Mouse (Mus musculus) telencephalon, adult 2 months (tissue): Measurements from ENCODE around the gene 4930524B15Rik.
"Not testable (repeated sequence)": the region's sequence is repeated elsewhere in the genome, so short reads cannot be mapped to it uniquely, and the experiment has no call there.

ENCODE experiments used
- DNase-seq: peaks from one replicate; pipeline ENCODE4 v3.0.0-alpha.2; 2011; ENCODE audit warnings: low read depth, low spot score

Gene 4930524B15Rik

GRCm38 (mm10) chr11:31983249-31983648 is 17.9 kb downstream of the 4930524B15Rik start:
- DNase-seq: no peak

GRCm38 (mm10) chr11:31984786-31985185 is 19.4 kb downstream of the 4930524B15Rik start:
- no peak for DNase-seq

GRCm38 (mm10) chr11:31992535-31992934 is 27.1 kb downstream of the 4930524B15Rik start:
- DNase-seq: no peak

GRCm38 (mm10) chr11:31999716-32000115 is 34.3 kb downstream of the 4930524B15Rik start:
- DNase-seq: no peak

GRCm38 (mm10) chr11:32000281-32000680 is 34.9 kb downstream of the 4930524B15Rik start, which contains the start of gene Nsg2:
Gene Nsg2, plus strand, starts transcription at chr11:32000463.
- DNase-seq: peak; percentile 86

GRCm38 (mm10) chr11:32001181-32001910 is 36.0 kb downstream of the 4930524B15Rik start:
- DNase-seq: no peak

GRCm38 (mm10) chr11:32002670-32003072 is 37.3 kb downstream of the 4930524B15Rik start:
- DNase-seq: peak; percentile 80

- DNase-seq: not testable (repeated sequence)
These were observed 42.7 kb downstream of the 4930524B15Rik start for GRCm38 (mm10) chr11:32008049-32008448.

- no peak for DNase-seq
These were observed 43.5 kb downstream of the 4930524B15Rik start for GRCm38 (mm10) chr11:32008852-32009251.

GRCm38 (mm10) chr11:32009961-32010662 is 44.7 kb downstream of the 4930524B15Rik start:
- no peak for DNase-seq

- no peak for DNase-seq
These were observed 45.2 kb downstream of the 4930524B15Rik start for GRCm38 (mm10) chr11:32010663-32010970.

- peak; percentile 79 for DNase-seq
These were observed 46.6 kb downstream of the 4930524B15Rik start for GRCm38 (mm10) chr11:32011867-32012603.

- no peak for DNase-seq
These were observed 47.6 kb downstream of the 4930524B15Rik start for GRCm38 (mm10) chr11:32013014-32013427.

GRCm38 (mm10) chr11:32013561-32013960 is 48.2 kb downstream of the 4930524B15Rik start:
- no peak for DNase-seq

- no peak for DNase-seq
These were observed 52.8 kb downstream of the 4930524B15Rik start for GRCm38 (mm10) chr11:32018201-32018600.

- DNase-seq: peak; percentile 88
These were observed 54.9 kb downstream of the 4930524B15Rik start for GRCm38 (mm10) chr11:32020031-32020965.

- no peak for DNase-seq
These were observed 61.2 kb downstream of the 4930524B15Rik start for GRCm38 (mm10) chr11:32026634-32027033.

GRCm38 (mm10) chr11:32027474-32028342 is 62.3 kb downstream of the 4930524B15Rik start:
- DNase-seq: peak; percentile 87

GRCm38 (mm10) chr11:32028605-32029004 is 63.2 kb downstream of the 4930524B15Rik start:
- DNase-seq: no peak
